Mouse (Mus musculus) bone marrow macrophage, adult 2 months (primary cell): ENCODE measurements around the gene Rbpj.

Experiments used
- CTCF ChIP-seq: IDR thresholded peaks from 2 replicates; pipeline ENCODE4 v1.5.1; 2012; ENCODE audit warnings: low read depth, mild to moderate bottlenecking, low read length, moderate library complexity
- POLR2A ChIP-seq: IDR thresholded peaks from 2 replicates; pipeline ENCODE4 v1.6.1; 2012; ENCODE audit warnings: mild to moderate bottlenecking, low read depth, low read length, borderline replicate concordance

DNA sequence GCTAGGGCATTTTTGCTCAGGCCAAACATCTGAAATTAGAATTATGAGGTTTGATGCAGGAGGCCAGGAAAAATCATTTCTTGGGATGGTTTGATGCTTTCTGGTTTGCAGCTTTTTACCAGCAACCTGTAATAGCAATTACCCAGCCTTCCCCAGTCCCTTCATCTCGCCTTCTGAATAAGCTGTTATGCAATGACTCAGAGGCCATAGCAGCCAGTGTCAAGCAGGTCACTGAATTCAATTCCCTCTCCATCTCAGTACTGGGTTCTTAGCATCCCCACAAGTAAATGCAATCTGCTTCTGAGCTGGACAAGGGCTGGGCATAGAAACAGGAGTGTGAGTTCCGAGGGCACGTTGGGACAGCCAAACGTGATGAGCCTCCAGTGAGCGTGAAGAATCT is 13.9 kb downstream of the Rbpj start:
- TF ChIP-seq CTCF, result no peak
- no peak for TF ChIP-seq POLR2A
